In genomic region chr1:160176903-160177302, GRCm38 (mm10) we compare ENCODE assay signal across 21 mouse cellular contexts. TPM values are rescaled to one million over a fixed set of nuclear protein-coding genes. Genes with fewer than 3 reads are reported as not detected.
"Had no signal": no experiment of that assay in that cellular context is flagged by ENCODE, and none has a peak within 500 bp of the region (broad histone marks: within the 10 kb centered on the region; RNA-seq: fewer than 3 reads in every experiment).

No protein-coding gene starts in this region.

- H3K4me2 ChIP-seq: limb, embryonic 12.5 days; limb, embryonic 15.5 days; liver, embryonic 11.5 days; lung, embryonic 14.5 days; midbrain, embryonic 13.5 days; neural tube, embryonic 13.5 days had no signal

- H3K4me3 ChIP-seq: layer of hippocampus, adult 2 months; limb, embryonic 12.5 days; limb, embryonic 15.5 days; megakaryocyte, embryonic 14.5 days; midbrain, embryonic 10.5 days; midbrain, embryonic 13.5 days; neural tube, embryonic 13.5 days had no signal

- ATAC-seq: liver, postnatal 0 days; midbrain, embryonic 13.5 days had no signal

- H3K9me3 ChIP-seq: limb, embryonic 12.5 days; limb, embryonic 15.5 days; megakaryocyte, embryonic 14.5 days; midbrain, embryonic 10.5 days; midbrain, embryonic 13.5 days; neural tube, embryonic 13.5 days had no signal

- H3K27ac ChIP-seq: kidney, postnatal 0 days; layer of hippocampus, adult 2 months; limb, embryonic 12.5 days; limb, embryonic 15.5 days; liver, embryonic 14.5 days; midbrain, embryonic 10.5 days; midbrain, embryonic 13.5 days; neural tube, embryonic 13.5 days had no signal

- H3K9ac ChIP-seq: limb, embryonic 12.5 days; limb, embryonic 15.5 days; liver, embryonic 14.5 days; liver, postnatal 0 days; lung, embryonic 14.5 days; midbrain, embryonic 13.5 days; neural tube, embryonic 13.5 days had no signal

- H3K36me3 ChIP-seq: limb, embryonic 12.5 days; limb, embryonic 15.5 days; midbrain, embryonic 10.5 days; midbrain, embryonic 13.5 days; neural tube, embryonic 13.5 days had no signal

- H3K27me3 ChIP-seq: limb, embryonic 12.5 days; limb, embryonic 15.5 days; midbrain, embryonic 13.5 days; neural tube, embryonic 13.5 days had no signal

- H3K4me1 ChIP-seq: midbrain, embryonic 10.5 days; midbrain, embryonic 13.5 days had no signal

- DNase-seq: kidney, adult 2 months; kidney, postnatal 25 days; layer of hippocampus, adult 9-11 months; left cerebral cortex, postnatal 4 days; liver, postnatal 0 days; lung, embryonic 14.5 days; lung, postnatal 10 days; lung, postnatal 36 days; right cerebral cortex, postnatal 25 days; thymus, postnatal 25 days had no signal

RNA-seq across cellular contexts. Expression of gene Tnn, which starts 23.5 kb away (rescaled TPM):
- polyA plus RNA-seq: liver, embryonic 11.5 days; liver, postnatal 0 days; midbrain, embryonic 10.5 days; testis, adult 2 months had no signal
